Mouse (Mus musculus): ENCODE results near the gene Il31.
A peak's percentile ranks its signal among the peaks of the same experiment; 100 is the strongest.

DNA sequence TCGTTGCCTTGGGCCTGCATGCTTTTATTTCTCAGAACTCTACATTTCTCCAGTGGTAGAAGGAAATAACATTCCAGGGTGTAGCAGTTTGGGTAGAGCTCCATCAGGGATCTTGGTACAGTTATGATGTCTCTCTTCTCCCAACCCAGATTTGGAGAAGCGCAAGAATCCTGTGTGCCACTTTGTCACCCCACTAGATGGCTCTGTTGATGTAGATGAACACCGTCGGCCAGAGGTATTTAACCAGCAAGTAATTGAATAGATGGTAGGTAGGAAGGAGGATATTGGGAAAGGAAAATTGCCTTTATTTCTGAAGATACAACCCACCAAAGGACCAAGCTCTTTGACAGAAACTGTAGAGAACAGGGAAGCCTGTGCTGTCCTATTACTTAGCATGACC, 48.6 kb downstream of the Il31 start:
- TF ChIP-seq CTCF (IDR thresholded peaks at IDR 0.05; ENCODE audit: low read depth) (peak; percentile 34), EP300 (optimal IDR thresholded peaks at IDR 0.05) (no peak)
